Comparison of ENCODE assay signal across 25 mouse cellular contexts in genomic region chr15:82071816-82072469, GRCm38 (mm10). TPM values are rescaled to one million over a fixed set of nuclear protein-coding genes. Genes with fewer than 3 reads are reported as not detected.
DNase-seq lines count a peak whose midpoint lies in the region; TF ChIP-seq lines count a peak whose summit lies in the region.
"Had no signal": no experiment of that assay in that cellular context is flagged by ENCODE, and none has a peak within 500 bp of the region (broad histone marks: within the 10 kb centered on the region; RNA-seq: fewer than 3 reads in every experiment).

No protein-coding gene starts in this region.

- no peak overlapping the region for H3K27ac ChIP-seq in ES-E14 (ENCODE audit: insufficient read depth, low read depth, low read length, poor library complexity, severe bottlenecking)
- H3K27ac ChIP-seq: forebrain, embryonic 10.5 days; forebrain, embryonic 13.5 days; heart, embryonic 15.5 days; hindbrain, embryonic 10.5 days; hindbrain, embryonic 13.5 days had no signal

- H3K4me3 ChIP-seq in ES-E14 (ENCODE audit: insufficient read depth in 1 of 2, low read depth in 1 of 2, low read length in 2 of 2, poor library complexity in 1 of 2, severe bottlenecking in 1 of 2): no peak overlapping the region
- H3K4me3 ChIP-seq: forebrain, embryonic 10.5 days; forebrain, embryonic 13.5 days; heart, embryonic 12.5 days; heart, embryonic 15.5 days; hindbrain, embryonic 10.5 days; hindbrain, embryonic 13.5 days had no signal

- no peaks in the 10 kb centered on the region for H3K9me3 ChIP-seq in ES-E14 (ENCODE audit: control insufficient read depth, insufficient read depth, low read depth, low read length)
- H3K9me3 ChIP-seq: heart, embryonic 15.5 days; hindbrain, embryonic 13.5 days had no signal

- in situ Hi-C loops in ES-E14 (cut with MboI; ENCODE audit: low sequenced_read_pairs in 2 of 2, unreplicated experiment in 2 of 2): loop anchor here in 1 of 2 experiments (25.0 kb wide), 1 partner anchor 165 kb away; the partner anchor contains the start of gene Cenpm

- H3K36me3 ChIP-seq in ES-E14 (ENCODE audit: control insufficient read depth, insufficient read depth, low read length, poor library complexity, severe bottlenecking): no peaks in the 10 kb centered on the region
- H3K36me3 ChIP-seq: forebrain, embryonic 10.5 days; heart, embryonic 12.5 days; heart, embryonic 15.5 days; hindbrain, embryonic 10.5 days; hindbrain, embryonic 13.5 days had no signal

- peak; percentile 40 for DNase-seq in layer of hippocampus, adult 9-11 months
- DNase-seq in layer of hippocampus, postnatal 10 days (ENCODE audit: low spot score in 2 of 2): no peak
- peak; percentile 36 to 46 for DNase-seq in right cerebral cortex, adult 2 months (ENCODE audit: low spot score in 2 of 2)
- no peak for DNase-seq in right cerebral cortex, postnatal 10 days (ENCODE audit: low spot score in 2 of 2)
- peak; percentile 36 for DNase-seq in ES-E14 (ENCODE audit: low read depth, low spot score)
- DNase-seq in brain, adult 2 months (ENCODE audit: low read depth, low spot score): peak; percentile 76
- DNase-seq in thymus, adult 18-20 months: no peak
- no peak for DNase-seq in adrenal gland, adult 18-20 months (ENCODE audit: low spot score in 2 of 2)
- DNase-seq: adrenal gland, adult 8-10 months; adrenal gland, postnatal 25 days; B cell, adult 2 months; cerebellum, adult 18-20 months; cerebellum, adult 9-10 months; cerebellum, postnatal 14 days; gastrocnemius, postnatal 25 days; heart, adult 18-20 months; heart, postnatal 10 days; heart, postnatal 36 days had no signal

- no peak overlapping the region for H3K9ac ChIP-seq in ES-E14 (ENCODE audit: insufficient read depth, low read depth, low read length, poor library complexity, severe bottlenecking)
- H3K9ac ChIP-seq: forebrain, embryonic 13.5 days; heart, embryonic 12.5 days; heart, embryonic 15.5 days; hindbrain, embryonic 13.5 days had no signal

- no peaks in the 10 kb centered on the region for H3K4me1 ChIP-seq in ES-E14 (ENCODE audit: control insufficient read depth in 2 of 2, insufficient read depth in 2 of 2, low read length in 2 of 2, poor library complexity in 1 of 2)

TF ChIP-seq in ES-E14, 5 proteins besides CTCF, POLR2A, EP300 and RAD21:
- TF ChIP-seq ZC3H11A (IDR thresholded peaks at IDR 0.05; ENCODE audit: borderline replicate concordance, low read depth, low read length) (no peak), MAFK (IDR thresholded peaks at IDR 0.05; ENCODE audit: insufficient read depth, low read depth, low read length) (no peak), ZNF384 (IDR thresholded peaks at IDR 0.05; ENCODE audit: low read depth, low read length) (no peak), CHD2 (IDR thresholded peaks at IDR 0.05; ENCODE audit: low read depth, low read length) (no peak), HCFC1 (IDR thresholded peaks at IDR 0.05; ENCODE audit: borderline replicate concordance, insufficient read depth, low read length) (no peak)

RNA-seq across cellular contexts. Expression of gene Mei1, which starts 2.1 kb away (rescaled TPM):
- under 1 TPM; 0.18 to 0.27 TPM for total RNA-seq in layer of hippocampus, postnatal 10 days (2021)
- 0.40 and 0.42 TPM in 2 replicates for total RNA-seq in ES-E14 (2012; rRNA removed)
- 1 to 10 TPM in 1 of 2 experiments, under 1 TPM in 1; 0.58 to 4.1 TPM for total RNA-seq in adrenal gland, adult 18-20 months (2021)
- total RNA-seq: gastrocnemius, adult 8-10 months; heart, adult 18-20 months; heart, postnatal 10 days; heart, postnatal 36 days had no signal

RNA-seq across cellular contexts. Expression of gene 4930407I10Rik, which starts 13.0 kb away (rescaled TPM):
- total RNA-seq in layer of hippocampus, postnatal 10 days (2021): not detected
- total RNA-seq in ES-E14 (2012; rRNA removed): not detected in 2 replicates
- total RNA-seq in adrenal gland, adult 18-20 months (2021): not detected
- total RNA-seq: adrenal gland, adult 8-10 months; adrenal gland, postnatal 25 days; gastrocnemius, adult 8-10 months; gastrocnemius, postnatal 25 days; heart, adult 18-20 months; heart, postnatal 10 days; heart, postnatal 36 days had no signal

RNA-seq across cellular contexts. Expression of gene Snu13, which starts 24.5 kb away (rescaled TPM):
- 100 to 1,000 TPM in 1 of 2 experiments, 10 to 100 TPM in 1; 97.5 to 108 TPM for total RNA-seq in layer of hippocampus, postnatal 10 days (2021)
- total RNA-seq in ES-E14 (2012; rRNA removed): 212 and 293 TPM in 2 replicates
- 10 to 100 TPM; 80.5 to 99.1 TPM for total RNA-seq in adrenal gland, adult 18-20 months (2021)

RNA-seq across cellular contexts. Expression of gene Desi1, which starts 38.3 kb away (rescaled TPM):
- total RNA-seq in layer of hippocampus, postnatal 10 days (2021): 10 to 100 TPM; 86.3 to 99.3 TPM
- 8.8 and 15.9 TPM in 2 replicates for total RNA-seq in ES-E14 (2012; rRNA removed)
- 100 to 1,000 TPM in 1 of 2 experiments, 10 to 100 TPM in 1; 52.7 to 123 TPM for total RNA-seq in adrenal gland, adult 18-20 months (2021)

RNA-seq across cellular contexts. Expression of gene Ccdc134, which starts 55.8 kb away (rescaled TPM):
- 10 to 100 TPM; 10.7 to 13.5 TPM for total RNA-seq in layer of hippocampus, postnatal 10 days (2021)
- total RNA-seq in ES-E14 (2012; rRNA removed): 28.8 and 31.7 TPM in 2 replicates
- total RNA-seq in adrenal gland, adult 18-20 months (2021): 1 to 10 TPM; 6.7 to 8.9 TPM

Comparison
In these comparisons a context has a peak if more than half of its experiments do, and no peak if none do; other contexts are left out.
1. DNase-seq: peak in layer of hippocampus, adult 9-11 months (single experiment), right cerebral cortex, adult 2 months (2 of 2), ES-E14 (single experiment) and brain, adult 2 months (single experiment); none in layer of hippocampus, postnatal 10 days (0 of 2), right cerebral cortex, postnatal 10 days (0 of 2), thymus, adult 18-20 months (0 of 2) and adrenal gland, adult 18-20 months (0 of 2).